Mouse (Mus musculus) heart, postnatal 25 days (tissue): ENCODE measurements around the gene Methig1. TPM values are rescaled to one million over a fixed set of nuclear protein-coding genes. Genes with fewer than 3 reads are reported as not detected.
"Not testable (repeated sequence)": the region's sequence is repeated elsewhere in the genome, so short reads cannot be mapped to it uniquely, and the experiment has no call there.

Source experiments
- DNase-seq: peaks from one replicate; pipeline ENCODE4 v3.0.0; 2022; ENCODE audit warnings: low spot score
- intact Hi-C: fragments of 180-260 bp; cut with DNase I; formaldehyde crosslinking; loops from one replicate; pipeline ENCODE4 v1.15.1; 2025
- total RNA-seq, 2 experiments: library from RNA; stranded (reverse); gene quantifications; 2 replicates each; pipeline ENCODE4 v1.2.3; 2021

Methig1 gene
- total RNA-seq, 2 experiments from 2014 or later = not detected

DNA sequence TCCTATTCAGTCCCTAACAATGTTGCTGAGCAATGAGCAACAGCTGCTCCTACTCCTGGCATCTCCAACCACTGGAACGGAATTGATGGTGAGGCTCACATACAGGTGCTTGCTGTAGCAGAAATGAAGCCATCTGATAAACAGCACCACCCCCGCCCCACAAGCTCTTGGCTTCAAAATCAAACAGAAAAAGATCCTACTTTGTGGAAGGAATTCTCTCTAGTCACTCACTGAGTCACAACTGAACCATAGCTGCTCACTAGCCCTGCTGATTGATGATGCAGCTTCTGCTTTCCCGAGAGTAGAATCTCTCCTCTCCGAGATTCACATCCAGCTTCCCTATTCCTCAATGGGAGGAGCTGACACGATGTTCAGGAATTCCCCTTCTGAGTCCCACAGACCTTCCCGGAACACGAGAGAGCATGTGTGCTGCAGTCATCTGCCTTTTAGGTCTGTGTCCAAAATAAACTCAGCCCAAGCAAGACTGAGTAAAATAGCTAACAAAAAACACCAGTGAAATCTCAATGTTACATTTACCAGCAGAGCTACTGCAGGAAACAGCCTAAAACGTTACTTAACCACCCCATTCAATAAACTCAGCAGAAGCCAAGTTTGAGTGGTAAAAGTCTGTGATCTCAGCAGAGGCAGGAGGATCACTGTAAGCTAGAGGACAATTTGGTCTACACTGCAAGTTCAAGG, 68.3 kb downstream of the Methig1 start:
- DNase-seq = peak; percentile 9
- intact Hi-C loops = loop anchor here (5.0 kb wide), 1 partner anchor 36 kb away; no protein-coding TSS in a partner anchor

DNA sequence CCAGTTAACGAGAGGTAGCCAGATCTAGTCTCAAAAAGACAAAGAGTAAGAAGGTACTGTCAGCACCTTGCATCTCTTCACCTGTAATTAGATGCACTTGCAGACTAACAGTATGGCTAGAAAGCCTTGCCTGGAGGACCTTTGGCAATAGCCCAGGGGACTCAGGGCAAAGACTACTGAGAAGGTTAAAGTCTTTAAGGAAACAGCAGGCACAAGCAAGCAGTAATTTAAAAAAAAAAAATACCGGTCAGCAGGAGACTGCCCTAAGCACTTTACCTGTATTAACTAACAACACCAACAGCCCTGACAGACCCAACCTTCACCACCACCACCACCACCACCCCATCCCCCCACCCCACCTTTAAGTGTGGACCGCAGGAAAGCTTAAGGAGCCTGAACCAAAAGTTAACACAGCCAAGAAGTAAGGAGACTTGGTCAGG, 68.8 kb downstream of the Methig1 start, which contains the start of gene Gm5475:
TSS of gene Gm5475 (plus strand) at position 390 of the 440 bp plus-strand sequence.
- intact Hi-C loops = loop anchor here (5.0 kb wide), 1 partner anchor 36 kb away; no protein-coding TSS in a partner anchor
- not testable (repeated sequence) for DNase-seq

DNA sequence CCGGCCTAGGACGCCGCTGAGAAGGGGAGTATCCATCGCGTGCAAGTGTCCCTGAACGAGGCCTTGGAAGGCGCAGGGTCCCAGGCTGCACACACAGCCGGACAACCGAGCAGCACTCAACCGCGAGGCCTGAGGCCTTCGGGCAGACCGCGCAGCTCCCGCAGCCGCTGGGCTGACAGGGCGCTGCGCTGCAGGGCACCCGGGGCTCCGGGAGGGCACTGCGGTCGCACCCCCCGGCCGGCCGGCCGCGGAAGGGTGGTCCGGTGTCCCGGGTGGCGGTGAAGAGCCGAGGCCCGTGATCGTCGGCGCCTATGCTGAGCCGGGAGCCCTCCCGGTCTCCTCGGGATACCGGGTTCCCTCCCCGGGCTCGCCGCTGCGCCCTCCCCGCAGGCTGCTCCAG, 69.5 kb downstream of the Methig1 start:
- DNase-seq = no peak
- intact Hi-C loops = loop anchor here (5.0 kb wide), 1 partner anchor 35 kb away; no protein-coding TSS in a partner anchor

DNA sequence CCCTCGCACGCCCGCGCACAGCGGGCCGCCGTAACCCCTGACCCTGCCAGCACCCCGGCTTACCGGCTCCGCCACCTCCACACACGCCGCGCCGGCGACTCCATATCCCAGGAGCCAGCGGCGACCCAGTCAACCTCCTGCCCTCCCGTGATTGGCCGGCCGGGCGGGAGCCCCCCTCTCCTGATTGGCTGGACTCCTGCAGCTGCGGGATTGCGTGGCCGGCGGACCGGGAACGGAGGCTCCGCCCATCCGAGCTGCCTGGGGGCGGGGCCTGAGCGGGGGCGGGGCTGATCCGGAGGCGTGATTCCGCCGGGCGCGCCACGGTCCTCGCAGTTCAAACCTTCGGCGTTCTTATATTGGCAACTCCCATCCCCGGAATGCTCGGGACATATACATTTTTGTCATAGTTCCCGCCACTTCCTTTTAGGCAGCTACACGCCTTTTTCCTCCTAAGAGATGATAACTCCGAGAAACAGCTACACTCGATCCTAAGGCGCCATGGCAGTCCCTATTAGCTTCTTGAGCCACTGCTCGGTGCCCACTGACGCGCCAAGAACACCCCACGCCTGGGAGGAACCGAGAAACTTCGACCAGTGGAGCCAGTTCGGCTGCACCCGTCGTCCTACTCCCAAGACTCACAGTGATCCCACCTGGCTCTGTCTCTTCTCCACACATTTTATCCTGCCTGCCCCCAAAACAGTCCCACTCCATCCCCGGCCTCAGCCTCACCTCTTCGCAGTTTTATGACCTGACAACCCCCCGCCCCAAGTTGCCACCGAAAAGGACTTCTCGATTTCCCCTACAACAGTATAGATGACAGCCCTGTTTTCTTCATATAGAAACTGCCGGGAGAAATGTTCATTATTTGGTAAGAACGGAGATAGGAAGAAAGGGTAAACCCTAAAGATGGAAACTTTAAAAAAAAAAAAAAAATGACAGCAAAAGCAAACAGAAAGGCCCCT, 70.2 kb downstream of the Methig1 start:
- intact Hi-C loops = loop anchor here (5.0 kb wide), 1 partner anchor 34 kb away; no protein-coding TSS in a partner anchor
- DNase-seq = peak; percentile 94

DNA sequence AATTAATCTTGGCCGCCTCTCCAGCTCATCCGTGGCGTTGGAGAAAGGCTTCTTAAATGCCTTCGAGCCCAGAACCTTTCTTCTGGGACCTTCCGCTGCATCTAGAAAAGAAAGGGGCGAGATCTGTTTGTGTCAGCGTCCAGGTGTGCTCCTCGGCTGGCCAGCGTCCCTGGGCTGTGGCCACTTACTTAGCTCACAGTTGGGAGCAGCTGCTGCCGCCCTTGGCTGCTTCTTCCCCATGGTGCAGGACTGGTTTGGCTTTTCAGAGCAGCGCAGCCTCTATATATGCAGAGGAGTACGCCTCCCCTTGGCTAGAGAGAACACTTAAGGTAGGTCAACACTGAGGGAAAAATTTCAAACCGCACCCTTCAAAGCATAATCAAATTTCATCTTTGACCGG, 71.0 kb downstream of the Methig1 start:
- intact Hi-C loops = loop anchor here (5.0 kb wide), 1 partner anchor 33 kb away; no protein-coding TSS in a partner anchor
- DNase-seq = no peak

DNA sequence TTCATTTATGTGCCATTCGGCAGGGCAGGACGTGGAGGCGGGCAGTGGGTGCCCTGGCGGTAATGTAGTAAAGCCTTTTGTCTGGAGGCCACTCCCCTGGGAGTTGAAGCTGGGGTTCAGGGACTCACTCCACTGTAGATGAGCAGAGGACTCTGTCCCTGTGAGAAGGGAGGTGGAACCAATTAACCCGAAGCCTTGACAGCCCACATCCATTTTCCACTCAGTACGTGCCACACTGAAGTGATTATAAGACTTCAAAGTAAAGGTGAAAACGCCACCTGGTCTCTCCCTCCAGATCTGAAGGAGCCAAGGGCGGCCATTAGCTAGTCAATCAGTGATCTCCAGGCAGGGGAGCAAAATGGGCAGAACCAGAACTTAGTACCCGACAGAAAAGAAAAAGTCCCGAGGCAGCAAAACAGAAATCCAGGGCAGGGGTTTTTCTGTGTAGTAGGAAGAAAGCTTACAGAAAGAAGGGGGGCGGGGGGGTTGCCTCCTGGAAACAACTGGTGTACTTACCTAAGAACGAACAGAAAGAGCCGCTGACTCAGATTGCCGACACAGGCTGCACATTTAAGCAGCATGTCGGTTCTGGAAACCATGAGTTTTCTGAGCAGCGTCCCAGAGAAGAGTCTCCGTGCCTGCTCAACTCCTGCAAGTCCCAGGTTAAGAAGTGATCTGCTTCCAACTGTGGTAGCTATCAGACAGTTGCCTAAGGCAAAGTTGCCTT, 71.6 kb downstream of the Methig1 start, which contains the start of gene Slc11a2:
TSS of gene Slc11a2 (minus strand) at position 677 of the 727 bp plus-strand sequence.
- DNase-seq = no peak
- intact Hi-C loops = loop anchor here (5.0 kb wide), 1 partner anchor 33 kb away; no protein-coding TSS in a partner anchor

DNA sequence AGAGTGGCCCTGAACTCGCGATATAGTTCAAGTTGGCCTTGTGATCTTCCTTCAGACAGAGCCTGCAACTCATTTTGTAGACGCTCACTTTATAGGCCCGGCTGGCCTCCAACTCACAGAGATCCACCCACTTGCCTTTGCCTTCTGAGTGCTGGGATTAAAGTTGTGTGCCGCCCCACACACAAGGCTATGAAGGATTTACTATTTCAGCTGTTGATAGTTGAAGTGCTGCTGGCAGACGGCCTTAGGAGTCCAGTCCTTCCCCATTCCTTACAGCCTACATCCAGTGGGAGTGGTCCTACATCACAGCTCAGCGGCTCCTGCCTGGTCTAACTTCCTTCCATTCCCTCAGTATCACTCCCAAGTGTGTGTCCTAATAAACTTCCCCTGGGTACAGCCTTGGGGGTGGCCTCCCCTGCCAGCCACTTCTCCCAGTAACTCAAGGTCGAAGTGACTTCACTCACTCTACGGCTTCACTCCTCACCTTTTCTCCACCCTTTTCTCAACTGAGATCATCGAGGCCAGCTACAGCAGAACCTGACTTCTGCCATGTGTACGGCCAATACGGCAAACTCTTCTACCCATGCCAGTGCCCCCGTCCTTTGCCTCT, 75.5 kb downstream of the Methig1 start:
- DNase-seq = no peak
- intact Hi-C loops = no loop called here

DNA sequence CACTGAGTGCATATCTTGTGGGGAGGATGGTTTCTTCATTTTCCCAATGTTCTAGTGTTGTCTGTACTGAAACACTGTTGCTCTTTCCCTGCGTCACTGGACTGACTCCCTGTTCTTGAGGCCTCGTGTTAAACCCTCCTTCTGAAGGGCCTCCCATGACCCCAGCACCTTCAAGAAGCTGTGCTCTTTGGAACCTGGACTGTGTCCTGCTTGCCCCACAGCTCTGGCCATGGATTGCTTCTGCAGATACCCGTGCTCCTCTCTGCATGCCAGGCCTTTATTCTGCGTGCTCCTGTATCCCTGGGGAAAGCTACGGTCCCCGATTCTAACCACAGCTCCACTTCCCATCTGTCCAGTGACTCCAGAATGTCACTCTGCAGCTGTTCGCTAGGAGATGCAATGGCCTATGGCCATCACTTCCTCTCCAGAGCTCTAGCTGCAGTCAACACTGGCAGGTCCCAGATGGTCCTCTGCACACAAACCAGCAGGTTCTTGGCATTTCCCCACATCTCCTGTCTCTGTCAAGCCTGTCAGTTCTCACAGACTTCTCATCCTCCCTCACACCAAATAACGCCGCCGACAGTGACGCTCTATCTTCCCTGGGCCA, 77.1 kb downstream of the Methig1 start:
- intact Hi-C loops = no loop called here
- no peak for DNase-seq

DNA sequence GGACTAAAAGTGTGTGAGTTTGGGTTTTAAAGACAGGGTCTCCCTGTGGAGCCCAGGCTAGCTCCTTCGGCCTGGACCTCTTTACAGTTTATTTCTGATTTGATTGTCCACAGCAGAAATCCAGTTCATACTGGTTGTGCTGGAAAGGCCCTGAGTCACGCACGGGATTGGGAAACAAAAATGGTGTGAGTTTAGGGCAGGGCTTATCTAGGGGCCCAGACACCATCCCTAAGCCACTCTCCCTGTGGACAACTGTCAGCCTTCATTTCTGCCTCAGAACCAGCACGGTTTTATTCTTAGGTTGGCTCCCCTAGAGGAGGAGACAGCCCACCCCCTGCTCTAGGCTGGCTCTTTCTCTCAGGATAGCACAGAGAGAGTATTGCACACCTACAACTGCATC, 80.3 kb downstream of the Methig1 start:
- no peak for DNase-seq
- intact Hi-C loops = no loop called here

Other genes starting within 250 kb of the Methig1 start
- 10 to 100 TPM; 46.0 to 51.8 TPM for gene Atf1, start 125.3 kb upstream of the Methig1 start, total RNA-seq
- gene Tmprss12, start 72.3 kb upstream of the Methig1 start, total RNA-seq = not detected
- 10 to 100 TPM; 46.8 to 52.7 TPM for gene Mettl7a1, start 49.0 kb upstream of the Methig1 start, total RNA-seq
- gene Mettl7a3, start 18.2 kb upstream of the Methig1 start, total RNA-seq = under 1 TPM in 1 of 2 experiments, not detected in 1; 0.16 TPM
- 1 to 10 TPM; 1.1 to 1.2 TPM for gene Mettl7a2, start 51 bp downstream of the Methig1 start, total RNA-seq
- not detected for gene Higd1c, start 11.4 kb downstream of the Methig1 start, total RNA-seq
- gene Gm5475, start 69.0 kb downstream of the Methig1 start, total RNA-seq = not detected
- 10 to 100 TPM; 52.6 to 56.9 TPM for gene Slc11a2, start 71.9 kb downstream of the Methig1 start, total RNA-seq
- gene Letmd1, start 115.9 kb downstream of the Methig1 start, total RNA-seq = 10 to 100 TPM; 13.6 to 14.6 TPM
- 1 to 10 TPM; 2.5 to 2.9 TPM for gene Csrnp2, start 142.3 kb downstream of the Methig1 start, total RNA-seq
- 10 to 100 TPM; 12.6 to 13.3 TPM for gene Tfcp2, start 198.9 kb downstream of the Methig1 start, total RNA-seq
- 10 to 100 TPM; 10.5 to 10.9 TPM for gene Pou6f1, start 246.8 kb downstream of the Methig1 start, total RNA-seq